Mouse (Mus musculus) MEL (cell line): ENCODE data around the gene Serinc2.

Source experiments
- CHD2 ChIP-seq: IDR thresholded peaks from 2 replicates; pipeline ENCODE4 v1.6.1; 2011; ENCODE audit warnings: low read length, improper control_type of control experiment
- CTCF ChIP-seq, 3 experiments: IDR thresholded peaks in 2 of 3; conservative IDR thresholded peaks in 1 of 3; 2 replicates each; pipeline ENCODE4 v1.5.1; 2011 to 2012; ENCODE audit warnings: low read length in 3 of 3, low read depth in 2 of 3, mild to moderate bottlenecking in 2 of 3, improper control_type of control experiment in 1 of 3, inconsistent platforms in 1 of 3, mixed read lengths in 1 of 3, moderate library complexity in 1 of 3; ENCODE audit not compliant: control insufficient read depth in 1 of 3, insufficient read depth in 1 of 3, poor library complexity in 1 of 3, severe bottlenecking in 1 of 3
- RAD21 ChIP-seq: IDR thresholded peaks from 2 replicates; pipeline ENCODE4 v1.6.1; 2011; ENCODE audit warnings: mild to moderate bottlenecking, low read depth, low read length, improper control_type of control experiment

DNA sequence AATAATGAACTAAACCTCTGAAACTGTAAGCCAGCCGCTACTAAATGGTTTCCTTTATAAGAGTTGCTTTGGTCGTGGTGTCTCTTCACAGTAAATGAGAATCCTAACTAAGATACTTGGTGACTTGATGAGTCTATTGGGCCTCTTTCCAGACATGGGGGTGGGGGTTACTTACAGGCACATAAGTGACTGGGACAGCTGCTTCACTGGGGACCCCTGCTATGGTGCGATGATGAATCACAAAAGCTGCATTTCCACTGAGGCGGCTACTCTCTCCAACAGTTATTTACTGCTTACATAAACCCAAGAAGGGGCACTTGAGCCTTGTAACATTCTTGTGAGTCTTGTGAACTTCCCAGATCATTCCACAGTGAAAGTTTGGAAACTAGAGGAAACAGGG is 41.4 kb downstream of the Serinc2 start:
- TF ChIP-seq CTCF (IDR thresholded peaks at IDR 0.05 in 2 of 3, conservative IDR thresholded peaks at IDR 0.05 in 1 of 3; ENCODE audit: control insufficient read depth in 1 of 3, insufficient read depth in 1 of 3, low read depth in 2 of 3, low read length in 3 of 3, poor library complexity in 1 of 3, severe bottlenecking in 1 of 3): no peak
- no peak for TF ChIP-seq RAD21
- no peak for TF ChIP-seq CHD2
